Comparison of ENCODE assay signal across 34 mouse cellular contexts in genomic region chr1:191439011-191439410, GRCm38 (mm10). TPM values are rescaled to one million over a fixed set of nuclear protein-coding genes. Genes with fewer than 3 reads are reported as not detected.
DNase-seq lines count a peak whose midpoint lies in the region; ATAC-seq and TF ChIP-seq lines count a peak whose summit lies in the region.
"Had no signal": no experiment of that assay in that cellular context is flagged by ENCODE, and none has a peak within 500 bp of the region (broad histone marks: within the 10 kb centered on the region; RNA-seq: fewer than 3 reads in every experiment).

No protein-coding gene starts in this region.

- H3K4me1 ChIP-seq in lung, postnatal 0 days (ENCODE audit: insufficient read depth, low read depth, low read length) = peaks cover 14% of the 10 kb centered on the region

- no peaks in the 10 kb centered on the region for H3K36me3 ChIP-seq in lung, postnatal 0 days (ENCODE audit: insufficient read depth, low read length)
- H3K36me3 ChIP-seq: embryonic facial prominence, embryonic 13.5 days; forebrain, embryonic 12.5 days; heart, embryonic 10.5 days; heart, embryonic 15.5 days; hindbrain, embryonic 12.5 days; limb, embryonic 13.5 days; midbrain, embryonic 13.5 days had no signal

- no peaks in the 10 kb centered on the region for H3K9me3 ChIP-seq in lung, postnatal 0 days (ENCODE audit: low read length)
- H3K9me3 ChIP-seq: embryonic facial prominence, embryonic 13.5 days; forebrain, embryonic 12.5 days; heart, embryonic 10.5 days; heart, embryonic 15.5 days; hindbrain, embryonic 12.5 days; limb, embryonic 13.5 days; midbrain, embryonic 13.5 days had no signal

- H3K27me3 ChIP-seq in lung, postnatal 0 days (replicated peaks; ENCODE audit: insufficient read depth, low read length) = no peaks in the 10 kb centered on the region
- H3K27me3 ChIP-seq: embryonic facial prominence, embryonic 13.5 days; forebrain, embryonic 12.5 days; heart, embryonic 15.5 days; hindbrain, embryonic 12.5 days; limb, embryonic 13.5 days; midbrain, embryonic 13.5 days; Patski had no signal

- H3K27ac ChIP-seq in gastrocnemius, adult 2 months = peak overlapping the region; percentile 63
- H3K27ac ChIP-seq in lung, postnatal 0 days (ENCODE audit: low read length) = 0 out of 2 replicates have a peak overlapping the region, but pooled peaks have one; percentile 20
- H3K27ac ChIP-seq: embryonic facial prominence, embryonic 13.5 days; forebrain, embryonic 12.5 days; heart, embryonic 10.5 days; heart, embryonic 15.5 days; hindbrain, embryonic 12.5 days; hindbrain, postnatal 0 days; limb, embryonic 13.5 days; midbrain, embryonic 13.5 days had no signal

- H3K9ac ChIP-seq in lung, postnatal 0 days (replicated peaks; ENCODE audit: low read depth) = no peak overlapping the region
- H3K9ac ChIP-seq: embryonic facial prominence, embryonic 13.5 days; forebrain, embryonic 12.5 days; heart, embryonic 15.5 days; hindbrain, embryonic 12.5 days; limb, embryonic 13.5 days; midbrain, embryonic 13.5 days had no signal

- no peak for ATAC-seq in lung, postnatal 0 days
- ATAC-seq: activated CD4-positive, CD25-positive, alpha-beta regulatory T cell, adult 4 months; hindbrain, postnatal 0 days; intestine, postnatal 0 days; midbrain, embryonic 13.5 days had no signal

- no peak for TF ChIP-seq CTCF in gastrocnemius, adult 2 months (IDR thresholded peaks at IDR 0.05)
- TF ChIP-seq CTCF in lung, postnatal 0 days (IDR thresholded peaks at IDR 0.05) = no peak

- no peak for TF ChIP-seq EP300 in lung, postnatal 0 days (IDR thresholded peaks at IDR 0.05)

- no peak overlapping the region for H3K4me2 ChIP-seq in lung, postnatal 0 days (replicated peaks; ENCODE audit: low read depth, low read length)
- H3K4me2 ChIP-seq: embryonic facial prominence, embryonic 13.5 days; forebrain, embryonic 12.5 days; heart, embryonic 15.5 days; hindbrain, embryonic 12.5 days; limb, embryonic 13.5 days; liver, embryonic 11.5 days; midbrain, embryonic 13.5 days had no signal

- DNase-seq in gastrocnemius, adult 2 months = no peak
- no peak for DNase-seq in gastrocnemius, adult 8-10 months (ENCODE audit: low spot score in 2 of 2)
- DNase-seq in lung, postnatal 0 days (ENCODE audit: low spot score) = no peak
- no peak for DNase-seq in lung, postnatal 10 days
- DNase-seq in naive thymus-derived CD4-positive, alpha-beta T cell, adult 2 months (ENCODE audit: low read depth) = peak; percentile 46
- DNase-seq in adrenal gland, adult 18-20 months (ENCODE audit: low spot score in 2 of 2) = no peak
- no peak for DNase-seq in cerebellum, adult 11 months
- DNase-seq: adrenal gland, adult 8-10 months; cerebellum, adult 11-12 months; cerebellum, adult 9-11 months; embryo, embryonic 11 days; gastrocnemius, postnatal 25 days; heart, adult 11 months; heart, postnatal 36 days; kidney, postnatal 4 days; lung, postnatal 14 days; retina, postnatal 1 day; right cerebral cortex, postnatal 14 days; spleen, adult 18-20 months; thymus, adult 2 months; thymus, postnatal 36 days had no signal

- 40% methylated on average over 3 of the region's 3 CpGs for WGBS in lung, postnatal 0 days

- no peak overlapping the region for H3K4me3 ChIP-seq in gastrocnemius, adult 2 months
- H3K4me3 ChIP-seq in lung, postnatal 0 days (ENCODE audit: low read depth, low read length) = no peak overlapping the region
- H3K4me3 ChIP-seq: embryonic facial prominence, embryonic 13.5 days; erythroblast, embryonic 14.5 days; forebrain, embryonic 12.5 days; heart, embryonic 10.5 days; heart, embryonic 15.5 days; hindbrain, embryonic 12.5 days; limb, embryonic 13.5 days; midbrain, embryonic 13.5 days had no signal

- intact Hi-C loops in gastrocnemius, adult 2 months (cut with DNase I) = no loop called here

RNA-seq across cellular contexts. Expression of gene Ppp2r5a, which starts 35.9 kb away (rescaled TPM):
- 10 to 100 TPM; 65.0 to 80.1 TPM for total RNA-seq in gastrocnemius, adult 2 months (2021)
- 10 to 100 TPM; 62.4 to 75.3 (median 67.2) TPM for total RNA-seq in gastrocnemius, adult 8-10 months (2022)
- polyA plus RNA-seq in lung, postnatal 0 days (2015; fragmentation: Nextera tagmentation; extraction: Ambion mirVana) = 51.5 and 56.0 TPM in 2 replicates
- 100 to 1,000 TPM; 196 to 437 TPM for total RNA-seq in adrenal gland, adult 18-20 months (2021)
